Mouse (Mus musculus): Measurements from ENCODE around the gene Nedd9. TPM values are rescaled to one million over a fixed set of nuclear protein-coding genes. Genes with fewer than 3 reads are reported as not detected.
A peak's percentile ranks its signal among the peaks of the same experiment; 100 is the strongest.

Gene Nedd9
- polyA plus RNA-seq, 1 experiment from 2014 or later, result 17.2 TPM

- Histone ChIP-seq H3K27ac (no peak overlapping the region), H3K4me3 (no peak overlapping the region), H3K4me1 (replicated peaks) (peaks cover 7% of the 10 kb centered on the region), H3K27me3 (ENCODE audit: insufficient read depth, poor library complexity, severe bottlenecking) (no peaks in the 10 kb centered on the region), H3K36me3 (no peaks in the 10 kb centered on the region), H3K9me3 (no peaks in the 10 kb centered on the region)
- WGBS, result 91% methylated on average over 3 of the region's 3 CpGs
- DNase-seq (ENCODE audit: low spot score), result no peak
Observed at GRCm38 (mm10) chr13:41445067-41445808, 41.9 kb downstream of the Nedd9 start.

GRCm38 (mm10) chr13:41444230-41444629, 42.9 kb downstream of the Nedd9 start:
- WGBS, result 93% methylated on average over 6 of the region's 6 CpGs
- no peak overlapping the region for H3K4me3 ChIP-seq
- no peak overlapping the region for H3K27ac ChIP-seq
- no peaks in the 10 kb centered on the region for H3K27me3 ChIP-seq (ENCODE audit: insufficient read depth, poor library complexity, severe bottlenecking)
- peaks cover 7% of the 10 kb centered on the region for H3K4me1 ChIP-seq (replicated peaks)
- no peaks in the 10 kb centered on the region for H3K36me3 ChIP-seq
- H3K9me3 ChIP-seq, result no peaks in the 10 kb centered on the region
- DNase-seq (ENCODE audit: low spot score), result no peak

GRCm38 (mm10) chr13:41442145-41442544, 45.0 kb downstream of the Nedd9 start:
- 56% methylated on average over 4 of the region's 4 CpGs for WGBS
- Histone ChIP-seq H3K4me3 (no peak overlapping the region), H3K36me3 (no peaks in the 10 kb centered on the region), H3K4me1 (replicated peaks) (peaks cover 7% of the 10 kb centered on the region), H3K27me3 (ENCODE audit: insufficient read depth, poor library complexity, severe bottlenecking) (no peaks in the 10 kb centered on the region), H3K27ac (peak overlapping the region; percentile 57), H3K9me3 (no peaks in the 10 kb centered on the region)
- DNase-seq (ENCODE audit: low spot score), result no peak

GRCm38 (mm10) chr13:41440205-41440604, 47.0 kb downstream of the Nedd9 start:
- Histone ChIP-seq H3K4me1 (replicated peaks) (peaks cover 10% of the 10 kb centered on the region), H3K27ac (no peak overlapping the region), H3K9me3 (no peaks in the 10 kb centered on the region), H3K27me3 (ENCODE audit: insufficient read depth, poor library complexity, severe bottlenecking) (no peaks in the 10 kb centered on the region), H3K36me3 (no peaks in the 10 kb centered on the region), H3K4me3 (no peak overlapping the region)
- no peak for DNase-seq (ENCODE audit: low spot score)
- WGBS, result 89% methylated on average over 1 of the region's 1 CpGs

- Histone ChIP-seq H3K27me3 (ENCODE audit: insufficient read depth, poor library complexity, severe bottlenecking) (no peaks in the 10 kb centered on the region), H3K4me3 (no peak overlapping the region), H3K36me3 (no peaks in the 10 kb centered on the region), H3K4me1 (replicated peaks) (peaks cover 7% of the 10 kb centered on the region), H3K9me3 (no peaks in the 10 kb centered on the region), H3K27ac (no peak overlapping the region)
- DNase-seq (ENCODE audit: low spot score), result no peak
- WGBS, result 93% methylated on average over 2 of the region's 2 CpGs
Observed at GRCm38 (mm10) chr13:41437390-41437789, 49.8 kb downstream of the Nedd9 start.

- no peak overlapping the region for H3K27ac ChIP-seq
- 82% methylated on average over 5 of the region's 5 CpGs for WGBS
- no peaks in the 10 kb centered on the region for H3K27me3 ChIP-seq (ENCODE audit: insufficient read depth, poor library complexity, severe bottlenecking)
- H3K36me3 ChIP-seq, result no peaks in the 10 kb centered on the region
- DNase-seq (ENCODE audit: low spot score), result no peak
- no peaks in the 10 kb centered on the region for H3K9me3 ChIP-seq
- no peak overlapping the region for H3K4me3 ChIP-seq
- H3K4me1 ChIP-seq (replicated peaks), result 0 out of 2 replicates have a peak, but pooled peaks cover 3% of the 10 kb centered on the region
Observed at GRCm38 (mm10) chr13:41436731-41437130, 50.4 kb downstream of the Nedd9 start.

GRCm38 (mm10) chr13:41433201-41433600, 54.0 kb downstream of the Nedd9 start:
- WGBS, result 84% methylated on average over 6 of the region's 6 CpGs
- Histone ChIP-seq H3K4me1 (replicated peaks) (0 out of 2 replicates have a peak, but pooled peaks cover 3% of the 10 kb centered on the region), H3K9me3 (no peaks in the 10 kb centered on the region), H3K27ac (no peak overlapping the region), H3K4me3 (no peak overlapping the region), H3K36me3 (no peaks in the 10 kb centered on the region), H3K27me3 (ENCODE audit: insufficient read depth, poor library complexity, severe bottlenecking) (no peaks in the 10 kb centered on the region)
- DNase-seq (ENCODE audit: low spot score), result no peak

GRCm38 (mm10) chr13:41431795-41432194, 55.4 kb downstream of the Nedd9 start:
- no peak for DNase-seq (ENCODE audit: low spot score)
- 0 out of 2 replicates have a peak, but pooled peaks cover 3% of the 10 kb centered on the region for H3K4me1 ChIP-seq (replicated peaks)
- WGBS, result 85% methylated on average over 3 of the region's 3 CpGs
- H3K36me3 ChIP-seq, result no peaks in the 10 kb centered on the region
- H3K27me3 ChIP-seq (ENCODE audit: insufficient read depth, poor library complexity, severe bottlenecking), result no peaks in the 10 kb centered on the region
- H3K9me3 ChIP-seq, result no peaks in the 10 kb centered on the region
- H3K4me3 ChIP-seq, result no peak overlapping the region
- no peak overlapping the region for H3K27ac ChIP-seq

GRCm38 (mm10) chr13:41427046-41427445, 60.1 kb downstream of the Nedd9 start:
- no peak overlapping the region for H3K4me3 ChIP-seq
- no peaks in the 10 kb centered on the region for H3K36me3 ChIP-seq
- H3K27ac ChIP-seq, result no peak overlapping the region
- DNase-seq (ENCODE audit: low spot score), result no peak
- WGBS, result 83% methylated on average over 3 of the region's 3 CpGs
- no peaks in the 10 kb centered on the region for H3K4me1 ChIP-seq (replicated peaks)
- H3K27me3 ChIP-seq (ENCODE audit: insufficient read depth, poor library complexity, severe bottlenecking), result no peaks in the 10 kb centered on the region
- no peaks in the 10 kb centered on the region for H3K9me3 ChIP-seq

GRCm38 (mm10) chr13:41423463-41424074, 63.6 kb downstream of the Nedd9 start:
- H3K4me3 ChIP-seq, result no peak overlapping the region
- H3K27me3 ChIP-seq (ENCODE audit: insufficient read depth, poor library complexity, severe bottlenecking), result no peaks in the 10 kb centered on the region
- WGBS, result 90% methylated on average over 10 of the region's 10 CpGs
- H3K36me3 ChIP-seq, result no peaks in the 10 kb centered on the region
- DNase-seq (ENCODE audit: low spot score), result no peak
- no peaks in the 10 kb centered on the region for H3K9me3 ChIP-seq
- no peaks in the 10 kb centered on the region for H3K4me1 ChIP-seq (replicated peaks)
- no peak overlapping the region for H3K27ac ChIP-seq

GRCm38 (mm10) chr13:41422581-41422980, 64.6 kb downstream of the Nedd9 start:
- WGBS, result 86% methylated on average over 5 of the region's 5 CpGs
- H3K27ac ChIP-seq, result no peak overlapping the region
- no peak for DNase-seq (ENCODE audit: low spot score)
- H3K9me3 ChIP-seq, result no peaks in the 10 kb centered on the region
- H3K4me1 ChIP-seq (replicated peaks), result no peaks in the 10 kb centered on the region
- H3K27me3 ChIP-seq (ENCODE audit: insufficient read depth, poor library complexity, severe bottlenecking), result no peaks in the 10 kb centered on the region
- H3K4me3 ChIP-seq, result no peak overlapping the region
- H3K36me3 ChIP-seq, result no peaks in the 10 kb centered on the region

GRCm38 (mm10) chr13:41420376-41420775, 66.8 kb downstream of the Nedd9 start:
- no peak for DNase-seq (ENCODE audit: low spot score)
- H3K9me3 ChIP-seq, result no peaks in the 10 kb centered on the region
- no peaks in the 10 kb centered on the region for H3K4me1 ChIP-seq (replicated peaks)
- no peaks in the 10 kb centered on the region for H3K36me3 ChIP-seq
- WGBS, result 88% methylated on average over 4 of the region's 4 CpGs
- H3K27me3 ChIP-seq (ENCODE audit: insufficient read depth, poor library complexity, severe bottlenecking), result no peaks in the 10 kb centered on the region
- no peak overlapping the region for H3K27ac ChIP-seq
- no peak overlapping the region for H3K4me3 ChIP-seq

GRCm38 (mm10) chr13:41418198-41418869, 68.8 kb downstream of the Nedd9 start:
- 87% methylated on average over 13 of the region's 13 CpGs for WGBS
- Histone ChIP-seq H3K4me3 (no peak overlapping the region), H3K27ac (no peak overlapping the region), H3K36me3 (no peaks in the 10 kb centered on the region), H3K4me1 (replicated peaks) (no peaks in the 10 kb centered on the region), H3K9me3 (no peaks in the 10 kb centered on the region), H3K27me3 (ENCODE audit: insufficient read depth, poor library complexity, severe bottlenecking) (no peaks in the 10 kb centered on the region)
- DNase-seq (ENCODE audit: low spot score), result no peak

Data from hindbrain, embryonic 10.5 days (tissue).